Mouse (Mus musculus): ENCODE measurements around the gene Gm340. TPM values are rescaled to one million over a fixed set of nuclear protein-coding genes. Genes with fewer than 3 reads are reported as not detected.

Gm340 gene
- 10 to 100 TPM; 13.7 to 15.9 TPM for total RNA-seq (2021)
- long read RNA-seq, experiment 1, result 0 reads
- long read RNA-seq, experiment 2, result 0 reads

GRCm38 (mm10) chr19:41581706-41582420 lies at the start of gene Gm340:
Gene Gm340 (plus strand): TSS chr19:41582370.
- Histone ChIP-seq H3K27ac (no peak within 1 kb of the TSS), H3K4me3 (no peak within 1 kb of the TSS)
- DNase-seq (ENCODE audit: extremely low spot score in 1 of 2, low spot score in 2 of 2), result no peak
- intact Hi-C loops (cut with DNase I), result loop anchor here (10.0 kb wide), 1 partner anchor 257 kb away; no protein-coding TSS in a partner anchor
- no peak for TF ChIP-seq CTCF (IDR thresholded peaks at IDR 0.05)

GRCm38 (mm10) chr19:41534021-41534420 lies 48.1 kb upstream of the Gm340 start:
- DNase-seq (ENCODE audit: extremely low spot score in 1 of 2, low spot score in 2 of 2), result no peak
- intact Hi-C loops (cut with DNase I), result no loop called here

GRCm38 (mm10) chr19:41556981-41557380 lies 25.2 kb upstream of the Gm340 start:
- no peak overlapping the region for H3K27ac ChIP-seq
- no peak overlapping the region for H3K4me3 ChIP-seq
- intact Hi-C loops (cut with DNase I), result no loop called here
- no peak for TF ChIP-seq CTCF (IDR thresholded peaks at IDR 0.05)
- DNase-seq (ENCODE audit: extremely low spot score in 1 of 2, low spot score in 2 of 2), result no peak

More at GRCm38 (mm10) chr19:41534021-41534420, 48.1 kb upstream of the Gm340 start:
- H3K4me3 ChIP-seq, result no peak overlapping the region
- H3K27ac ChIP-seq, result no peak overlapping the region
- TF ChIP-seq CTCF (IDR thresholded peaks at IDR 0.05), result no peak

- intact Hi-C loops (cut with DNase I), result no loop called here
- TF ChIP-seq CTCF (IDR thresholded peaks at IDR 0.05), result no peak
- no peak overlapping the region for H3K4me3 ChIP-seq
- no peak for DNase-seq (ENCODE audit: extremely low spot score in 1 of 2, low spot score in 2 of 2)
- no peak overlapping the region for H3K27ac ChIP-seq
Observed at GRCm38 (mm10) chr19:41557491-41557890, 24.7 kb upstream of the Gm340 start.

- no peak for TF ChIP-seq CTCF (IDR thresholded peaks at IDR 0.05)
- intact Hi-C loops (cut with DNase I), result no loop called here
- no peak overlapping the region for H3K4me3 ChIP-seq
- H3K27ac ChIP-seq, result no peak overlapping the region
- no peak for DNase-seq (ENCODE audit: extremely low spot score in 1 of 2, low spot score in 2 of 2)
Observed at GRCm38 (mm10) chr19:41558891-41559486, 23.2 kb upstream of the Gm340 start.

GRCm38 (mm10) chr19:41560856-41561255 lies 21.3 kb upstream of the Gm340 start:
- Histone ChIP-seq H3K27ac (no peak overlapping the region), H3K4me3 (no peak overlapping the region)
- TF ChIP-seq CTCF (IDR thresholded peaks at IDR 0.05), result no peak
- DNase-seq (ENCODE audit: extremely low spot score in 1 of 2, low spot score in 2 of 2), result no peak
- intact Hi-C loops (cut with DNase I), result no loop called here

- TF ChIP-seq CTCF (IDR thresholded peaks at IDR 0.05), result no peak
- intact Hi-C loops (cut with DNase I), result no loop called here
Observed at GRCm38 (mm10) chr19:41568791-41569190, 13.4 kb upstream of the Gm340 start.

GRCm38 (mm10) chr19:41573700-41574099 lies 8.5 kb upstream of the Gm340 start:
- Histone ChIP-seq H3K27ac (no peak overlapping the region), H3K4me3 (no peak overlapping the region)
- DNase-seq (ENCODE audit: extremely low spot score in 1 of 2, low spot score in 2 of 2), result no peak
- intact Hi-C loops (cut with DNase I), result no loop called here
- TF ChIP-seq CTCF (IDR thresholded peaks at IDR 0.05), result no peak

More at GRCm38 (mm10) chr19:41568791-41569190, 13.4 kb upstream of the Gm340 start:
- Histone ChIP-seq H3K4me3 (no peak overlapping the region), H3K27ac (no peak overlapping the region)
- no peak for DNase-seq (ENCODE audit: extremely low spot score in 1 of 2, low spot score in 2 of 2)

GRCm38 (mm10) chr19:41577576-41577975 lies 4.6 kb upstream of the Gm340 start:
- intact Hi-C loops (cut with DNase I), result no loop called here
- no peak overlapping the region for H3K4me3 ChIP-seq
- DNase-seq (ENCODE audit: extremely low spot score in 1 of 2, low spot score in 2 of 2), result no peak
- H3K27ac ChIP-seq, result no peak overlapping the region
- no peak for TF ChIP-seq CTCF (IDR thresholded peaks at IDR 0.05)

- intact Hi-C loops (cut with DNase I), result no loop called here
- no peak overlapping the region for H3K27ac ChIP-seq
- no peak for TF ChIP-seq CTCF (IDR thresholded peaks at IDR 0.05)
- DNase-seq (ENCODE audit: extremely low spot score in 1 of 2, low spot score in 2 of 2), result no peak
- no peak overlapping the region for H3K4me3 ChIP-seq
Observed at GRCm38 (mm10) chr19:41579311-41579920, 2.8 kb upstream of the Gm340 start.

GRCm38 (mm10) chr19:41582918-41583514 lies 846 bp downstream of the Gm340 start:
- H3K27ac ChIP-seq, result no peak overlapping the region
- H3K4me3 ChIP-seq, result no peak overlapping the region
- DNase-seq (ENCODE audit: extremely low spot score in 1 of 2, low spot score in 2 of 2), result no peak
- no peak for TF ChIP-seq CTCF (IDR thresholded peaks at IDR 0.05)
- intact Hi-C loops (cut with DNase I), result loop anchor here (10.0 kb wide), 1 partner anchor 258 kb away; no protein-coding TSS in a partner anchor

GRCm38 (mm10) chr19:41586752-41587151 lies 4.6 kb downstream of the Gm340 start:
- Histone ChIP-seq H3K27ac (no peak overlapping the region), H3K4me3 (no peak overlapping the region)
- intact Hi-C loops (cut with DNase I), result loop anchor here (10.0 kb wide), 1 partner anchor 262 kb away; no protein-coding TSS in a partner anchor
- TF ChIP-seq CTCF (IDR thresholded peaks at IDR 0.05), result no peak
- DNase-seq (ENCODE audit: extremely low spot score in 1 of 2, low spot score in 2 of 2), result no peak

Data from left cerebral cortex, adult 2 months (tissue).